Mouse (Mus musculus) heart, adult 2 months (tissue): Measurements from ENCODE around the gene Sirt1.

Experiments
- CTCF ChIP-seq: fragments of 200-600 bp; IDR thresholded peaks from 2 replicates; pipeline ENCODE4 v1.8.1; 2022; ENCODE audit warnings: antibody characterized with exemption, mild to moderate bottlenecking, moderate library complexity
- POLR2A ChIP-seq: fragments of 200-500 bp; IDR thresholded peaks from 2 replicates; pipeline ENCODE4 v1.6.1; 2011; ENCODE audit warnings: mild to moderate bottlenecking, low read depth, low read length, control low read depth; ENCODE audit not compliant: insufficient read depth

GRCm38 (mm10) chr10:63368041-63368440, 13.5 kb downstream of the Sirt1 start:
- TF ChIP-seq POLR2A, result no peak
- no peak for TF ChIP-seq CTCF
